Mouse (Mus musculus) MEL (cell line): ENCODE results near the gene Clasrp. TPM values are rescaled to one million over a fixed set of nuclear protein-coding genes. Genes with fewer than 3 reads are reported as not detected.

Experiments
- DNase-seq: peaks from one replicate; pipeline ENCODE4 v3.0.0; 2011; ENCODE audit warnings: low read depth, low spot score
- H3K27ac ChIP-seq: 2 replicates; pipeline ENCODE4 v1.5.1; 2012; ENCODE audit warnings: low read depth, mild to moderate bottlenecking, control low read depth, low read length, moderate library complexity; ENCODE audit not compliant: control insufficient read depth
- H3K27me3 ChIP-seq, 2 experiments: fragments of 150-350 bp in 1 of 2; sonication (generic) in 1 of 2; 2 replicates each; pipeline ENCODE4 v1.6.1; 2012; ENCODE audit warnings: low read length in 2 of 2, mild to moderate bottlenecking in 2 of 2, improper control_type of control experiment in 1 of 2, moderate library complexity in 1 of 2; ENCODE audit not compliant: insufficient read depth in 2 of 2, control insufficient read depth in 1 of 2
- H3K36me3 ChIP-seq, 2 experiments: 2 replicates each; pipeline ENCODE4 v1.6.1; 2012 to 2014; ENCODE audit warnings: low read length in 2 of 2, improper control_type of control experiment in 1 of 2, inconsistent platforms in 1 of 2, mild to moderate bottlenecking in 1 of 2; ENCODE audit not compliant: insufficient read depth in 2 of 2, control insufficient read depth in 1 of 2
- H3K4me1 ChIP-seq, 2 experiments: fragments of 150-350 bp in 1 of 2; sonication (generic) in 1 of 2; 2 replicates each; pipeline ENCODE4 v1.6.1; 2012; ENCODE audit warnings: low read length in 2 of 2, improper control_type of control experiment in 1 of 2, mild to moderate bottlenecking in 1 of 2; ENCODE audit not compliant: insufficient read depth in 2 of 2, control insufficient read depth in 1 of 2
- H3K4me3 ChIP-seq, 2 experiments: fragments of 150-350 bp in 1 of 2; sonication (generic) in 1 of 2; 2 replicates each; pipeline ENCODE4 v1.5.1; 2012; ENCODE audit warnings: low read depth in 2 of 2, low read length in 2 of 2, mild to moderate bottlenecking in 2 of 2, moderate library complexity in 2 of 2, control low read depth in 1 of 2, improper control_type of control experiment in 1 of 2; ENCODE audit not compliant: control insufficient read depth in 1 of 2, insufficient read depth in 1 of 2
- H3K79me2 ChIP-seq: 2 replicates; pipeline ENCODE4 v1.6.1; 2012; ENCODE audit warnings: mild to moderate bottlenecking, low read length, moderate library complexity; ENCODE audit not compliant: control insufficient read depth, poor library complexity, insufficient read depth
- H3K9ac ChIP-seq: 2 replicates; pipeline ENCODE4 v1.6.1; 2012; ENCODE audit warnings: low read depth, mild to moderate bottlenecking, control low read depth, low read length, moderate library complexity; ENCODE audit not compliant: control insufficient read depth, poor library complexity, severe bottlenecking
- H3K9me3 ChIP-seq: fragments of 150-350 bp; sonication (generic); replicated peaks from 2 replicates; pipeline ENCODE4 v1.6.1; 2012; ENCODE audit warnings: mild to moderate bottlenecking, low read length, improper control_type of control experiment, moderate library complexity; ENCODE audit not compliant: insufficient read depth
- CHD1 ChIP-seq: IDR thresholded peaks from 2 replicates; pipeline ENCODE4 v1.6.1; 2012; ENCODE audit warnings: low read depth, mild to moderate bottlenecking, inconsistent platforms, low read length, improper control_type of control experiment
- CHD2 ChIP-seq: IDR thresholded peaks from 2 replicates; pipeline ENCODE4 v1.6.1; 2011; ENCODE audit warnings: low read length, improper control_type of control experiment
- CTCF ChIP-seq, 3 experiments: IDR thresholded peaks in 2 of 3; conservative IDR thresholded peaks in 1 of 3; 2 replicates each; pipeline ENCODE4 v1.5.1; 2011 to 2012; ENCODE audit warnings: low read length in 3 of 3, low read depth in 2 of 3, mild to moderate bottlenecking in 2 of 3, improper control_type of control experiment in 1 of 3, inconsistent platforms in 1 of 3, mixed read lengths in 1 of 3, moderate library complexity in 1 of 3; ENCODE audit not compliant: control insufficient read depth in 1 of 3, insufficient read depth in 1 of 3, poor library complexity in 1 of 3, severe bottlenecking in 1 of 3
- E2F4 ChIP-seq: IDR thresholded peaks from 2 replicates; pipeline ENCODE4 v1.6.1; 2011; ENCODE audit warnings: low read depth, low read length, improper control_type of control experiment, borderline replicate concordance
- ELF1 ChIP-seq: IDR thresholded peaks from 2 replicates; pipeline ENCODE4 v1.6.1; 2014; ENCODE audit warnings: low read depth, mild to moderate bottlenecking, inconsistent platforms, low read length, improper control_type of control experiment, moderate library complexity
- EP300 ChIP-seq, 2 experiments: IDR thresholded peaks; 2 replicates each; pipeline ENCODE4 v1.6.1; 2011; ENCODE audit warnings: improper control_type of control experiment in 2 of 2, low read length in 2 of 2, low read depth in 1 of 2, mild to moderate bottlenecking in 1 of 2
- ETS1 ChIP-seq: IDR thresholded peaks from 2 replicates; pipeline ENCODE4 v1.6.1; 2012; ENCODE audit warnings: low read depth, mild to moderate bottlenecking, inconsistent platforms, low read length, improper control_type of control experiment, moderate library complexity
- GABPA ChIP-seq: IDR thresholded peaks from 2 replicates; pipeline ENCODE4 v1.6.1; 2012; ENCODE audit warnings: low read depth, mild to moderate bottlenecking, inconsistent platforms, low read length, improper control_type of control experiment, moderate library complexity
- GATA1 ChIP-seq: IDR thresholded peaks from 2 replicates; pipeline ENCODE4 v1.6.1; 2011; ENCODE audit warnings: low read depth, low read length, improper control_type of control experiment
- HCFC1 ChIP-seq: IDR thresholded peaks from 2 replicates; pipeline ENCODE4 v1.6.1; 2012; ENCODE audit warnings: low read depth, mild to moderate bottlenecking, inconsistent platforms, low read length, improper control_type of control experiment, moderate library complexity
- JUND ChIP-seq: IDR thresholded peaks from 2 replicates; pipeline ENCODE4 v1.6.1; 2011; ENCODE audit warnings: low read depth, mild to moderate bottlenecking, improper control_type of control experiment, low read length
- MAFK ChIP-seq: IDR thresholded peaks from 2 replicates; pipeline ENCODE4 v1.6.1; 2011; ENCODE audit warnings: low read depth, mild to moderate bottlenecking, low read length, improper control_type of control experiment, borderline replicate concordance
- MAX ChIP-seq: IDR thresholded peaks from 2 replicates; pipeline ENCODE4 v1.6.1; 2011; ENCODE audit warnings: low read length, improper control_type of control experiment
- MAZ ChIP-seq: IDR thresholded peaks from 2 replicates; pipeline ENCODE4 v1.6.1; 2012; ENCODE audit warnings: low read depth, mild to moderate bottlenecking, inconsistent platforms, low read length, improper control_type of control experiment
- MEF2A ChIP-seq: IDR thresholded peaks from 2 replicates; pipeline ENCODE4 v1.6.1; 2014; ENCODE audit warnings: low read depth, mild to moderate bottlenecking, inconsistent platforms, low read length, improper control_type of control experiment; ENCODE audit not compliant: poor library complexity, insufficient replicate concordance, severe bottlenecking; ENCODE audit errors: extremely low read depth
- MXI1 ChIP-seq: IDR thresholded peaks from 2 replicates; pipeline ENCODE4 v1.6.1; 2011; ENCODE audit warnings: mild to moderate bottlenecking, low read depth, low read length, improper control_type of control experiment
- MYC ChIP-seq: IDR thresholded peaks from 2 replicates; pipeline ENCODE4 v1.6.1; 2011; ENCODE audit warnings: low read depth, mild to moderate bottlenecking, low read length, improper control_type of control experiment, moderate library complexity
- POLR2A ChIP-seq, 2 experiments: IDR thresholded peaks; 2 replicates each; pipeline ENCODE4 v1.6.1; 2011 to 2012; ENCODE audit warnings: low read length in 2 of 2, mild to moderate bottlenecking in 2 of 2, control low read depth in 1 of 2, improper control_type of control experiment in 1 of 2, low read depth in 1 of 2, moderate library complexity in 1 of 2; ENCODE audit not compliant: control insufficient read depth in 1 of 2, insufficient read depth in 1 of 2, poor library complexity in 1 of 2
- POLR2AphosphoS2 ChIP-seq: IDR thresholded peaks from 2 replicates; pipeline ENCODE4 v1.6.1; 2011; ENCODE audit warnings: low read length, improper control_type of control experiment
- POLR2AphosphoS5 ChIP-seq: IDR thresholded peaks from 2 replicates; pipeline ENCODE4 v1.6.1; 2012; ENCODE audit warnings: low read depth, borderline replicate concordance, mild to moderate bottlenecking, inconsistent platforms, low read length, moderate library complexity, mixed read lengths
- RAD21 ChIP-seq: IDR thresholded peaks from 2 replicates; pipeline ENCODE4 v1.6.1; 2011; ENCODE audit warnings: mild to moderate bottlenecking, low read depth, low read length, improper control_type of control experiment
- RCOR1 ChIP-seq: IDR thresholded peaks from 2 replicates; pipeline ENCODE4 v1.6.1; 2012; ENCODE audit warnings: low read depth, mild to moderate bottlenecking, inconsistent platforms, low read length, improper control_type of control experiment
- TBP ChIP-seq: IDR thresholded peaks from 2 replicates; pipeline ENCODE4 v1.8.0; 2011; ENCODE audit warnings: low read depth, low read length, improper control_type of control experiment
- UBTF ChIP-seq: IDR thresholded peaks from 2 replicates; pipeline ENCODE4 v1.6.1; 2012; ENCODE audit warnings: low read depth, mild to moderate bottlenecking, inconsistent platforms, low read length, improper control_type of control experiment, moderate library complexity, borderline replicate concordance; ENCODE audit not compliant: insufficient read depth
- USF1 ChIP-seq: IDR thresholded peaks from 2 replicates; pipeline ENCODE4 v1.6.1; 2014; ENCODE audit warnings: low read depth, mild to moderate bottlenecking, inconsistent platforms, low read length, improper control_type of control experiment, moderate library complexity
- ZC3H11A ChIP-seq: IDR thresholded peaks from 2 replicates; pipeline ENCODE4 v1.6.1; 2012; ENCODE audit warnings: low read depth, mild to moderate bottlenecking, inconsistent platforms, low read length, improper control_type of control experiment
- polyA plus RNA-seq, 2 experiments: library from polyadenylated mRNA; stranded (reverse) in 1 of 2; unstranded in 1 of 2; fragments of >175 nt in 1 of 2; fragments of >200 nt in 1 of 2; gene quantifications; 2 replicates each; pipeline versions ENCODE4 v1.2.1 to v1.2.4; 2012; ENCODE audit warnings: low replicate concordance in 2 of 2, low read depth in 1 of 2; ENCODE audit not compliant: insufficient read length in 2 of 2, insufficient read depth in 1 of 2, missing spikeins in 1 of 2
- total RNA-seq: library from RNA; depleted of rRNA; stranded (reverse); fragments of 300-350 nt; gene quantifications from 2 replicates; pipeline ENCODE4 v1.2.3, GENCODE M21; 2012

Clasrp gene
- total and polyA plus RNA-seq, 3 experiments, result 31.1 to 62.2 TPM; not detected in 1

DNA sequence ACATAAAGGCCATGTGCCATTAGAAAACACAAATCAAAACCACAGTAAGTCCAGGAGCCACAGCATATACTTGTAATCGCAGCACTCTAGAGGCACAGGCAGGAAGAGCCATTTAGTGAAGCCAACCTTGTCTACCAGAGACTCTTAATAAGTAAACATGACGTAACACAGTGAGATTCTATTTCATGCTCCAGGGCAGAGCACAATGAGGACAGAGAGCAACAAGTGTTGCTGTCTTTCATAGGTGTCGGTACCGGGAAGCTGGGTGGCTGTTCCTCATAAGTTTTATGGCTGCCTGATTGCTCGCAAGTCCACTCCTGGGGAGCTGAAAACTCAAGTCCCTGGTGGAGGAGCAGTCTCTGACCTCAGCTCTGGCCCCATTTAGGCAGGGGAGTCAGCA is 52.7 kb downstream of the Clasrp start:
- peaks cover 0 to 5% of the 10 kb centered on the region in 2 experiments; a peak in 1 of 4 replicates for H3K36me3 ChIP-seq

DNA sequence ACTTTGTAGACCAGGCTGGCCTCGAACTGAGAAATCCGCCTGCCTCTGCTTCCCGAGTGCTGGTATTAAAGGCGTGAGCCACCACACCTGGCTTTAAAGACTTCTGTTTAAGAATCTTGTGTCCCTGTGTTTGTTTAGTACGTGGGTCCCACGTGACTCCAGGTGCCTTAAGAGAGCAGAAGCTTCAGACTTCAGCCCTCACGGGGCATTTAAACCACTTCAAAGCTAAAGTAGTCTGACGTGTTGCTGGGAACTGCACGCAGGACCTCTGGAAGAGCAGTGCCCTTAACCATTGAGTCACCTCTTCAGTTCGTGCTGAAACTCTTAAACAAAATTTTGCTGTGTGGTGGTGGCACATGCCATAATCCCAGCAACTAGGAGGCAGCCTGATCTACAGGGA is 54.9 kb downstream of the Clasrp start:
- H3K4me1 ChIP-seq, result no peaks in the 10 kb centered on the region
- peaks cover 39% of the 10 kb centered on the region for H3K79me2 ChIP-seq

More for the DNA sequence above, 52.7 kb downstream of the Clasrp start:
- H3K4me1 ChIP-seq, result no peaks in the 10 kb centered on the region
- H3K27me3 ChIP-seq, result no peaks in the 10 kb centered on the region
- H3K9ac ChIP-seq, result no peak overlapping the region
- no peak overlapping the region for H3K4me3 ChIP-seq
- no peaks in the 10 kb centered on the region for H3K9me3 ChIP-seq
- H3K27ac ChIP-seq, result no peak overlapping the region
- DNase-seq, result no peak
- no peak for TF ChIP-seq POLR2A (IDR thresholded peaks at IDR 0.05; ENCODE audit: control insufficient read depth in 1 of 2, insufficient read depth in 1 of 2, low read depth in 1 of 2, low read length in 2 of 2, poor library complexity in 1 of 2)
- no peak for TF ChIP-seq MAFK
- no peak for TF ChIP-seq GATA1
- TF ChIP-seq JUND, result no peak
- no peak for TF ChIP-seq ELF1
- no peak for TF ChIP-seq CTCF (IDR thresholded peaks at IDR 0.05 in 2 of 3, conservative IDR thresholded peaks at IDR 0.05 in 1 of 3; ENCODE audit: control insufficient read depth in 1 of 3, insufficient read depth in 1 of 3, low read depth in 2 of 3, low read length in 3 of 3, poor library complexity in 1 of 3, severe bottlenecking in 1 of 3)
- TF ChIP-seq MAX, result no peak
- TF ChIP-seq HCFC1, result no peak
- TF ChIP-seq RAD21, result no peak
- TF ChIP-seq ZC3H11A, result no peak
- peaks cover 41% of the 10 kb centered on the region for H3K79me2 ChIP-seq

DNA sequence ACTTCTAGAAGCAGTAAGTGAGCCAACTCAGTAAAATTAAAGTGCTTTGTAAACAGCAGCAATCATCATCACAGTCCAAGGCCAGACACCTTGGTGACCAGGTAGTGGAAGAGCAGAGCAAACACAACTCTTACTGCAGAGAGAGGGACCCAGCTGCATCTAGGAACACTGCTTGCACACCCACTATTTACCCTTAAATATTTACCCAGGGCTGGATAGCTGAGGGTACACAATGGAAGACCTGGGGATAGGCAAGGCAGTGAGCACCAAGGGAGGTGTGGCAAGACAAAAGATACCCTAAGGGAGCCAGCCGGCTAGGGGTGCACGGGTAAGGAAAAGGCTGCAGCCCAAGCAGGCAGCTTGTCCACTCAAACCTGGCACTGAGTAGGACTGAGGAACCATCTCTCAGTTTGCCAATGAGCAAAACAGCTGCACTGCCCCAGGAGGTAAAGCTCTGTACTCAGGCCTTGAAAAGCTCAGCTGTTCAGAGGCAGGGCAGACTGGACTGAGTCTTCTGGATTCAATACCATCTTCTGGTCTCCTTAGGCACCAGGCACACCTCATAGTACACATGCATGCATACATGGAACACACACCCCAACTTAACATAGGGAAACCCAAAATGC is 56.8 kb downstream of the Clasrp start:
- Histone ChIP-seq H3K9ac (no peak overlapping the region), H3K4me1 (no peaks in the 10 kb centered on the region), H3K27ac (no peak overlapping the region), H3K9me3 (no peaks in the 10 kb centered on the region), H3K79me2 (peaks cover 38% of the 10 kb centered on the region), H3K4me3 (no peak overlapping the region), H3K36me3 (no peaks in the 10 kb centered on the region; a peak in 1 of 4 replicates), H3K27me3 (no peaks in the 10 kb centered on the region)
- TF ChIP-seq ETS1 (no peak), POLR2AphosphoS2 (no peak), GATA1 (no peak), GABPA (no peak), ZC3H11A (no peak), CHD1 (no peak), MXI1 (no peak), CHD2 (no peak), UBTF (no peak), EP300 (IDR thresholded peaks at IDR 0.05; ENCODE audit: low read depth in 1 of 2, low read length in 2 of 2) (no peak), MEF2A (no peak), MYC (no peak), E2F4 (no peak), TBP (no peak), MAZ (no peak)
- DNase-seq, result no peak

More for the DNA sequence above, 54.9 kb downstream of the Clasrp start:
- Histone ChIP-seq H3K27me3 (no peaks in the 10 kb centered on the region), H3K36me3 (peaks cover 0 to 2% of the 10 kb centered on the region in 2 experiments; a peak in 1 of 4 replicates), H3K27ac (no peak overlapping the region), H3K4me3 (no peak overlapping the region), H3K9ac (no peak overlapping the region), H3K9me3 (no peaks in the 10 kb centered on the region)
- DNase-seq, result no peak
- TF ChIP-seq CHD1, result no peak
- no peak for TF ChIP-seq POLR2AphosphoS5
- no peak for TF ChIP-seq USF1
- no peak for TF ChIP-seq MAZ
- TF ChIP-seq ELF1, result no peak
- TF ChIP-seq RCOR1, result no peak
- no peak for TF ChIP-seq HCFC1
- no peak for TF ChIP-seq ZC3H11A
- TF ChIP-seq GABPA, result no peak
